Mouse (Mus musculus) liver, postnatal 0 days (tissue): ENCODE measurements around the gene Olfr223.

Experiments
- CTCF ChIP-seq: sonication (generic); IDR thresholded peaks from 2 replicates; pipeline ENCODE4 v1.5.1; 2016; ENCODE audit warnings: antibody characterized with exemption, low read depth
- EP300 ChIP-seq: IDR thresholded peaks from 2 replicates; pipeline ENCODE4 v1.6.1; 2016; ENCODE audit warnings: antibody characterized with exemption, low read depth, mild to moderate bottlenecking

DNA sequence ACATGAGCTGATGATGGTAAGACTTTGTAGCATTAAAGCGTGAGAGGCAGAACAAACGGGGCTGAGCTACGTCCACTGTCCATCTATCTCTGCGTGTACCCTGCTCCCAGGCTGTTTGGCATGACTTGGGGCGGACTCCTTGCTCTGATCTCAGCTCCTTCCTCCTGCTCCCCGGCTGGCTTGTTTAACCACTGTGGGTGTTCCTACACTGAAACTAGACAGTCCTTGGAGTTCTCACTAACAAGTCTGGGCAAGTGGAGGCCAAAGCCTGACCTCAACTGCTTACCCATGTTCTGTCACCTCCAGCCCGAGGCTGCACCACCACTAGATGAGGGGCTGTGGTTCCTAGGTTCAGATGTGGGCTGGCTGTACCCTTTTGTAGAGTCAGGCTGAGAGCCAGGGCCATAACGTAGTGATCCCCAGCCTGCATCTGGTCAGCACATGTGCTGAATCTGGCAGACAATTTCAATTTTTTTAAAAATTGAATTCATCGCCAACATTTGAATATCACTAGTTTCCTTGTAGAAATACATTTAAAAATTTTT is 42.2 kb upstream of the Olfr223 start:
- TF ChIP-seq CTCF (no peak), EP300 (no peak)
